Mouse (Mus musculus) liver, adult 2 months (tissue): ENCODE measurements at regions not wholly inside any gene's neighbourhood (a gene's known extent, or its start where the extent isn't known, plus 50 kb on each side); places are given as distances from the start of the nearest gene placed in this dataset.

Experiments used
- CTCF ChIP-seq: fragments of 200-500 bp; IDR thresholded peaks from 2 replicates; pipeline ENCODE4 v1.5.1; 2011; ENCODE audit warnings: low read depth, low read length, control low read depth
- POLR2A ChIP-seq: fragments of 200-500 bp; IDR thresholded peaks from 2 replicates; pipeline ENCODE4 v1.6.1; 2011; ENCODE audit warnings: low read length, control low read depth; ENCODE audit not compliant: insufficient read depth; ENCODE audit errors: extremely low read depth

DNA sequence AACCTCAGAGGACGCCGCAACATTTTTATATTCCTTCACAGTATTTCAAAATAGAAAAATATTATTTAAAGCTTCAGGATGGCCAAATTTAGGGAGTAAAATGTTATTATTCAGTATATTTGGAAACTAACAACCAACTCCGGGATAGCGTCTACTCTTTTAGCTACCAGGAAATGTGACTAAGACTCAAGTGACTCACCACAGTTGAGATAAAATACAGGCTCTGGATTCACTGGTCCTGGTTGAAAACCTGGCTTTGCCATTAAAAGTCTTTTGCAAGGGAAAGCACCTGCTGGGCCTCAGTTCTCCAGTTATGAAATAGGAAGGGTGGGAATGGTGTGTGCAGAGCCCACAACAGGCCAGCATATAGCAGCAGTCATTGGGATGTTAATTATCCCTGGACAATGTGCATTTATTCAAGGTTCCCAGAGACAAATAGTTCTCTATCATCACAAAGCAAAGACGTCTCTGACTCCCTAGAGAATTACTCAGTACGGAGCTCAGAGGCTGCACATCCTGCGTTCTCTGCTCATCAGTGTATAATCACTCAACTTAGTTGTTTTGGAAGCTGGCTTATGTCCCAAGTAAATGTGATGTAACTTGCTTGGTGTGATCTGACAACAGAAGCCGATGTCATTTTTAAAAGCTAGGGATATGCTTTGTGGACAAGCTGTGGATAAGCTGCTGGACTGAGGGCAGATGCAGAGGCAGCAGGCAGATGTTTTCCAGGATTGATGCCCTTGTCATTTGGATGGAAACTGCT lies 73.9 kb upstream of the Kit start:
- TF ChIP-seq CTCF = no peak
- no peak for TF ChIP-seq POLR2A
